Mouse (Mus musculus): Measurements from ENCODE around the gene Tpcn1. TPM values are rescaled to one million over a fixed set of nuclear protein-coding genes. Genes with fewer than 3 reads are reported as not detected.

Tpcn1 gene
- 37.9 and 40.0 TPM in 2 replicates for polyA plus RNA-seq (2012; rRNA removed)

DNA sequence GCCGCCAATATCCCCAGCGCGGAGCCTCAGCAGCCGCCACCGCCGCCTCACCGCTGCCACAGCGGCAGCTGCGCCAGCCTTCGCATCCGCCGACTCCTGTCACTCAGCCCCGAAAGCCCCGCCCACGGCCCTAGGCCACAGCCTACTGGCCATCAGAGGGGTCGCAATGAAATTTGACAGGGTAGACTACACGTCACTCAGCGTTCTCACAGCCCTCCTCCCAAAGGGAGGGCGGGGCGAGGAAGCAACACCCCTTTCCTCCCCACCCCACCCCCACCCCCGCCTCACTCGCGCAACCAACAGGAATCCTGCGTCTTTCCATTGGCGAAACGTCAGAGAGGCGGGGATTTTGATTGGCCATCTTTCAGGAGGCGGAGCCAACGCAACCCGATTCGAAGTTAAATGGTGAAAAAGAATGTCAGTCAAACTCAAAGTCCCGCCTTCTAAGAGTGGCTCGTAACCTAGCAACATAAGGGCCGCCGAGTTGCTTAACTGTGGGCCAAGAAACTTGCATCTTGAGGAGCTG lies at the start of gene Tpcn1, which contains the start of gene Iqcd:
Gene Tpcn1, minus strand, starts transcription at position 105 of the 526 bp plus-strand sequence.
Gene Iqcd, plus strand, starts transcription at position 448 of the 526 bp plus-strand sequence.
- Histone ChIP-seq H3K4me3 (ENCODE audit: insufficient read depth, low read length) (peak within 1 kb of the TSS; percentile 72), H3K4me1 (ENCODE audit: control insufficient read depth, insufficient read depth, low read length) (no peaks in the 10 kb centered on the region), H3K27ac (ENCODE audit: insufficient read depth, low read length) (peak within 1 kb of the TSS; percentile 60)
- TF ChIP-seq CTCF (IDR thresholded peaks at IDR 0.05; ENCODE audit: extremely low read depth, insufficient read depth, low read length) (no peak), POLR2A (IDR thresholded peaks at IDR 0.05; ENCODE audit: extremely low read depth, insufficient read depth, low read length) (peak; percentile 92)

DNA sequence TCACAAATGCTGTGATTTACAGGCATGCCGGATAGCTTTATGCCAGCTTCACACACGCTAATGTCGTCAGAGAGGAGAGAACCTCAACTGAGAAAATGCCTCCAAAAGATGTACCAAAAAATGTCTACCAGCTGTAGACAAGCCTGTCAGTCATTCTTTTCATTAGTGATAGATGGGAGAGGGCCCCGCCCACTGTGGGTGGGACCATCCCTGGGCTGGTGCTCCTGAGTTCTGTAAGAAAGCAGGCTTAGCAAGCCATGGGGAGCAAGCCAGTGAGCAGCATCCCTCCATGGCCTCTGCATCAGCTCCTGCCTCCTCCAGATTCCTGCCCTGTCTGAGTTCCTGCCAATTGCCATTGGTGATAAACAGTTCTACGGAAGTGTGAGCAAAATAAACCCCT lies 47.2 kb upstream of the Tpcn1 start:
- H3K27ac ChIP-seq (ENCODE audit: insufficient read depth, low read length): peak overlapping the region; percentile 64; the same call in 1 of the 2 replicates
- H3K4me1 ChIP-seq (ENCODE audit: control insufficient read depth, insufficient read depth, low read length): peaks cover 4% of the 10 kb centered on the region
- no peak overlapping the region for H3K4me3 ChIP-seq (ENCODE audit: insufficient read depth, low read length)
- TF ChIP-seq CTCF (IDR thresholded peaks at IDR 0.05; ENCODE audit: extremely low read depth, insufficient read depth, low read length) (no peak), POLR2A (IDR thresholded peaks at IDR 0.05; ENCODE audit: extremely low read depth, insufficient read depth, low read length) (no peak)

DNA sequence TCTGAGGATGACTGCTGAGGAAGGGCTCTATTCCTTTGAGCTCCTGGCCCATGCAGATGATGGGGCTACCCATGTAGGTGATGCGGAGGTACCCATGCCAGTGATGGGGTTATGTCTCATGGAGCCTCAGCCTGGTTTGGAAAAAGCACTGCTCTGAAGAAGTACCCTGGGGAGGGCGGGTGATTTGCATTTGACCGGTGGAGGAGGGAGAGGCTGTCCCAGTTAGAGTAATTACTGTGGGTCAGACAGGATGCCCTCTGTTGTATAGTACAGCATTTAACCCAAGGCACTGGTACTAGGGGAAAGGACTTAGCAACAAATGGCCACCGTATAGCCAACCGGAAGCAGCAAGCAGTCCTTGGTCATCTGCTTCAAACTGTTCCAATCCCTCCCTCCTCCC lies 46.4 kb upstream of the Tpcn1 start:
- Histone ChIP-seq H3K27ac (ENCODE audit: insufficient read depth, low read length) (no peak overlapping the region), H3K4me3 (ENCODE audit: insufficient read depth, low read length) (no peak overlapping the region), H3K4me1 (ENCODE audit: control insufficient read depth, insufficient read depth, low read length) (peaks cover 2% of the 10 kb centered on the region; the same call in 1 of the 2 replicates)
- TF ChIP-seq POLR2A (IDR thresholded peaks at IDR 0.05; ENCODE audit: extremely low read depth, insufficient read depth, low read length): no peak
- TF ChIP-seq CTCF (IDR thresholded peaks at IDR 0.05; ENCODE audit: extremely low read depth, insufficient read depth, low read length): no peak

DNA sequence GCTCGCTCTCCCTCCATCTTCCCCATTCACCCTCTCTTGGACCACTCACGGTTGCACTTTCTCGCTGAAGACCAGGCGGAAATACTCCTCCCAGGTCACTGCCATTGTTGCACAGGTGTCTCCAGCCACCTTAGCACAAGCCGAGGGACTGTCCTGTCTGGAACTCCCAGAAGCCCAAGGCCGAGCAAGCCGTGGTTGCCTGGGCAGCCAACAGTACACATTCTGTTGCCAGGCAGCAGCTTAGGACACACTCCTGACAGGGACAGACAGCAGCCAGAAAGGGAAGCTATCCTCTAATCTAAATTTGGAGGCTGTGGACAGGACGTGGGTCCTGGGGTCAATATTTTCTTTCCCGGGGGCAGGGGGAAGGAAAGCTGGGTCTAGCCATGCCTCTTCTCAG lies 45.7 kb upstream of the Tpcn1 start, which contains the start of gene Cfap73:
Gene Cfap73, minus strand, starts transcription at position 105 of the 400 bp plus-strand sequence.
- TF ChIP-seq CTCF (IDR thresholded peaks at IDR 0.05; ENCODE audit: extremely low read depth, insufficient read depth, low read length) (no peak), POLR2A (IDR thresholded peaks at IDR 0.05; ENCODE audit: extremely low read depth, insufficient read depth, low read length) (no peak)
- H3K4me1 ChIP-seq (ENCODE audit: control insufficient read depth, insufficient read depth, low read length): peaks cover 2% of the 10 kb centered on the region; the same call in 1 of the 2 replicates
- H3K4me3 ChIP-seq (ENCODE audit: insufficient read depth, low read length): no peak within 1 kb of the TSS
- no peak within 1 kb of the TSS for H3K27ac ChIP-seq (ENCODE audit: insufficient read depth, low read length)

DNA sequence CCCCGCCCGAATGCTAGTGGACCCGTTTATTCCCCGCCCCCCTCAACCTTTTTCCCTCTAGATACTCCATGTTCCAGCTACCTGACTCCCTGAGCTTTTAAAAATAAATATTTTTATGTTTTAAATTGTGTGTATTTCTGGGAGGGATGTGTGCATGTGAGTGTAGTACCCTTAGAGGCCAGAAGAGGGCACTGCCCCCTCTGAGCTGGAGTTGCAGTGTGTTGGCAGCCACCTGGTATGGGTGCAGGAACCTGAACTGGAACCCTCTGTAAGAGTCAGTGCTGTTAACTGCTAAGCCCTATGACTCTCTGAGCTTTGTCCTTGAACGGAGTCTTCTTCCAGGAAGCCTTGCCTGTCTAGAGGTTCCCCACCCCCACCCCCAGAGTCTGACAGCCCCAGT lies 43.4 kb upstream of the Tpcn1 start:
- Histone ChIP-seq H3K27ac (ENCODE audit: insufficient read depth, low read length) (no peak overlapping the region), H3K4me3 (ENCODE audit: insufficient read depth, low read length) (no peak overlapping the region), H3K4me1 (ENCODE audit: control insufficient read depth, insufficient read depth, low read length) (peaks cover 2% of the 10 kb centered on the region; the same call in 1 of the 2 replicates)
- TF ChIP-seq POLR2A (IDR thresholded peaks at IDR 0.05; ENCODE audit: extremely low read depth, insufficient read depth, low read length) (no peak), CTCF (IDR thresholded peaks at IDR 0.05; ENCODE audit: extremely low read depth, insufficient read depth, low read length) (no peak)

DNA sequence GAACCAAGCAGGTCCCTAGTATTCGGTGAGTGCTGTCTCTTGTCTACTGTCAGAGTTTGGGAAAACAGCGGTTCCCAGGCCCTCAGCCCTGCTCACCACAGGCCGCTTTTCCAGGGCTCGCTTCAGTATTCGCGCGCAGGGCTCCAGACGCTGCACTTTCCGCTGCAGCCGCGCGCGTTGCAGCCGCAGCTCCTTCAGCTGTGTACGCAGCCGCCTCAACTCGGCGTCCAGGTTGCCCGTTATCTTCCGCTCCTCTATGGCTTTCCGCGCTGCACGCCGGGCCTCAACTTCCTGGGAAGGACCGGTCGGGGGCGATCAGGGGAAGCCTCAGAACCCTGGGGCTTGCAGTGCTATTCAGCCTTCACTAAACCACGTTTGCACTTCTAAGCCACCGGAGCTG lies 42.7 kb upstream of the Tpcn1 start:
- TF ChIP-seq CTCF (IDR thresholded peaks at IDR 0.05; ENCODE audit: extremely low read depth, insufficient read depth, low read length) (no peak), POLR2A (IDR thresholded peaks at IDR 0.05; ENCODE audit: extremely low read depth, insufficient read depth, low read length) (no peak)
- Histone ChIP-seq H3K4me3 (ENCODE audit: insufficient read depth, low read length) (no peak overlapping the region), H3K4me1 (ENCODE audit: control insufficient read depth, insufficient read depth, low read length) (no peaks in the 10 kb centered on the region; the same call in 1 of the 2 replicates), H3K27ac (ENCODE audit: insufficient read depth, low read length) (no peak overlapping the region)

DNA sequence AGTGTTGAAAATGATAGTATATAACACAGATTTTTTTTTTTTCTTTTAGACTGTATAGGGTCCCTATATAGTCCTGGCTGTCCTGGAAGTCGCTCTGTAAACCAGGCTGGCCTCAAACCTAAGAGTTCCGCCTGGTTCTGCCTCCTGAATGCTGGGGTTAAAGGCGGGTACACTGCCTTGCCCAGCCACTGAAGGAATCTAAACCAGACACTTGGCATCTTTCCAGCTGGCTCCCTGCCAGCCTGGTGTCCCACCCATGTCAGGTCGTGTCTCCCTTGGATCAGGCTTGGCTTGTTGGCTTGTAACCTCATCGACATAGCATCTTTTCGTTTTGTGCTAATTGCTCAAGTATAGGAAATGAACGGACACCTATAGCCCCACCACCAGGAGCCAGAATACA lies 40.2 kb upstream of the Tpcn1 start:
- TF ChIP-seq CTCF (IDR thresholded peaks at IDR 0.05; ENCODE audit: extremely low read depth, insufficient read depth, low read length) (no peak), POLR2A (IDR thresholded peaks at IDR 0.05; ENCODE audit: extremely low read depth, insufficient read depth, low read length) (no peak)
- no peak overlapping the region for H3K4me3 ChIP-seq (ENCODE audit: insufficient read depth, low read length)

DNA sequence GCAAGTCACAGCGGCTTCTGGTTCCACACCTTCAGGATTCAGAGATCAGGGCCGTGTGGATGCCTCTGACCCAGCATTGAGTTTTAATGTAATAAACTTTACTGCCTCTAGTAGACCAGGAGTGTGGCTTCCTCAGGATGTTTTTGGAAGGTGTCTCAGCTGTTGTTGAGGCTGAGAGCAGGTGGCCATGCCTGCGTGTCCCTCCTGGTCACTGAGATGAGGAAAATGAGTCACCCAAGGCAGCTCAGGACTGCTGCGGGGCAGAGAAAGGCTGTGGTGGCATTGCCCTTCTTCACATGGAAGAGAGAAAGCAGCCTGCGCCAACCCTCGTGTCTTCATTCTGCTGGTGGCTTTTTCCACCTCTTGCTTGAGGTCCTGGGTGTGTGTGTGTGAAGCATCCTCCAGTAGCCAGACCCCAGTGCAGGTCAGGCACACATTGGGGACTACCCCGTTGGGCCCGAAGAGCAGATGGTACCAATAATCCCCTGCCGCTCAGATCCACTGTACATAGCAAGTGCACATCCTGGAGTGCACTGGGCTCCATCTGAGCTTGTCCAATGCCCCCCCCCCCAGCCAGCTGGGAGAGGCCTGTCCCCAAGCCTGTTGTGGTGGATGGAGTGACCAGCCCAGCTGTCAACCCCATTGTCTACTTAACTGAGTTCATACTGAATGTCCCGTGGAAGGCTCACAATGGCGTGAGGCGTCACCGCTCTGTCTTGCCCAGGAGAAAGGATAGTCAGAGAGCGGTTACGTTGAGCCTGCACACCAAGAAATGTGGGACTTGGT lies 39.2 kb upstream of the Tpcn1 start:
- H3K4me1 ChIP-seq (ENCODE audit: control insufficient read depth, insufficient read depth, low read length): no peaks in the 10 kb centered on the region
- TF ChIP-seq CTCF (IDR thresholded peaks at IDR 0.05; ENCODE audit: extremely low read depth, insufficient read depth, low read length) (no peak), POLR2A (IDR thresholded peaks at IDR 0.05; ENCODE audit: extremely low read depth, insufficient read depth, low read length) (no peak)
- no peak overlapping the region for H3K27ac ChIP-seq (ENCODE audit: insufficient read depth, low read length)
- no peak overlapping the region for H3K4me3 ChIP-seq (ENCODE audit: insufficient read depth, low read length)

More for the DNA sequence above, 40.2 kb upstream of the Tpcn1 start:
- no peak overlapping the region for H3K27ac ChIP-seq (ENCODE audit: insufficient read depth, low read length)
- no peaks in the 10 kb centered on the region for H3K4me1 ChIP-seq (ENCODE audit: control insufficient read depth, insufficient read depth, low read length)

DNA sequence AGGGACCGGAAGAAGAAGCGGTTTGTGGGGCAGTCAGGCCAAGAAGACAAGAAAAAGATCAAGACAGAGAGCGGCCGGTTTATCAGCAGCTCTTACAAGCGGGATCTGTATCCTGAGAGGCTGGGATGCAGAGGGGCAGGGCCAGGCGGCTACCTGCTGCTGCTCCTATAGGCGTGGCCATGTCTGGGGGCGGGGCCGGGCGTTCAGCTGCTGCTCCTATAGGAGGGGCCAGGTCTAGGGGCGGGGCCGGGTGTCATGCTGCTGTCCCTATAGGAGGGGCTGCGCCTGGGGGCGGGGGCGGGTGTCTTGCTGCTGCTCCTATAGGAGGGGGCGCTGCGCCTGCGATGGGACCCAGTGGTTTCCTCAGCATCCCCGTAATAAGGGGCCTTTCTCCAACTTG lies 37.9 kb upstream of the Tpcn1 start:
- no peak for TF ChIP-seq CTCF (IDR thresholded peaks at IDR 0.05; ENCODE audit: extremely low read depth, insufficient read depth, low read length)
- no peak for TF ChIP-seq POLR2A (IDR thresholded peaks at IDR 0.05; ENCODE audit: extremely low read depth, insufficient read depth, low read length)
- Histone ChIP-seq H3K4me3 (ENCODE audit: insufficient read depth, low read length) (no peak overlapping the region), H3K4me1 (ENCODE audit: control insufficient read depth, insufficient read depth, low read length) (peaks cover 3% of the 10 kb centered on the region; the same call in 1 of the 2 replicates), H3K27ac (ENCODE audit: insufficient read depth, low read length) (no peak overlapping the region)
